ENCODE assay signal across 9 mouse cellular contexts in genomic region chr16:88289421-88290081, GRCm38 (mm10). TPM values are rescaled to one million over a fixed set of nuclear protein-coding genes. Genes with fewer than 3 reads are reported as not detected.
DNase-seq lines count a peak whose midpoint lies in the region; ATAC-seq lines count a peak whose summit lies in the region.
"Had no signal": no experiment of that assay in that cellular context is flagged by ENCODE, and none has a peak within 500 bp of the region (broad histone marks: within the 10 kb centered on the region; RNA-seq: fewer than 3 reads in every experiment).

No protein-coding gene starts in this region.

- WGBS in heart, embryonic 13.5 days: under 1% methylated on average over 40 of the region's 40 CpGs
- under 1% methylated on average over 40 of the region's 40 CpGs for WGBS in forebrain, embryonic 10.5 days
- under 1% methylated on average over 40 of the region's 40 CpGs for WGBS in limb, embryonic 13.5 days

- no peak overlapping the region for H3K27ac ChIP-seq in heart, embryonic 13.5 days (replicated peaks)
- H3K27ac ChIP-seq in forebrain, embryonic 10.5 days: peak overlapping the region; percentile 65
- no peak overlapping the region for H3K27ac ChIP-seq in limb, embryonic 13.5 days

- H3K4me1 ChIP-seq in heart, embryonic 13.5 days: peaks cover 14% of the 10 kb centered on the region
- peaks cover 15% of the 10 kb centered on the region for H3K4me1 ChIP-seq in forebrain, embryonic 10.5 days
- peaks cover 20% of the 10 kb centered on the region for H3K4me1 ChIP-seq in limb, embryonic 13.5 days

- H3K36me3 ChIP-seq in heart, embryonic 13.5 days: no peaks in the 10 kb centered on the region
- H3K36me3 ChIP-seq in forebrain, embryonic 10.5 days (replicated peaks): no peaks in the 10 kb centered on the region
- H3K36me3 ChIP-seq in limb, embryonic 13.5 days: no peaks in the 10 kb centered on the region

- DNase-seq in heart, postnatal 25 days (ENCODE audit: low spot score): no peak
- DNase-seq in ES-CJ7 (ENCODE audit: low read depth, low spot score): peak; percentile 23
- peak; percentile 52 for DNase-seq in forebrain, embryonic 10.5 days (ENCODE audit: extremely low spot score, low spot score)
- DNase-seq in right cerebral cortex, postnatal 14 days: peak; percentile 7
- DNase-seq in adrenal gland, adult 8-10 months: no peak
- DNase-seq in layer of hippocampus, adult 18-20 months (ENCODE audit: low spot score in 2 of 2): no peak

- H3K9me3 ChIP-seq in heart, embryonic 13.5 days: no peaks in the 10 kb centered on the region
- no peaks in the 10 kb centered on the region for H3K9me3 ChIP-seq in forebrain, embryonic 10.5 days
- H3K9me3 ChIP-seq in limb, embryonic 13.5 days: no peaks in the 10 kb centered on the region

- peak overlapping the region; percentile 51 for H3K4me3 ChIP-seq in heart, embryonic 13.5 days
- peak overlapping the region; percentile 61 for H3K4me3 ChIP-seq in forebrain, embryonic 10.5 days
- H3K4me3 ChIP-seq in limb, embryonic 13.5 days: peak overlapping the region; percentile 52

- H3K27me3 ChIP-seq in heart, embryonic 13.5 days (replicated peaks): peaks cover 62% of the 10 kb centered on the region
- peaks cover 71% of the 10 kb centered on the region for H3K27me3 ChIP-seq in forebrain, embryonic 10.5 days (ENCODE audit: poor library complexity, severe bottlenecking)
- peaks cover 44% of the 10 kb centered on the region for H3K27me3 ChIP-seq in limb, embryonic 13.5 days

- H3K9ac ChIP-seq in heart, embryonic 13.5 days: 0 out of 2 replicates have a peak overlapping the region, but pooled peaks have one; percentile 28
- peak overlapping the region; percentile 46 for H3K9ac ChIP-seq in limb, embryonic 13.5 days

- no peak for ATAC-seq in heart, embryonic 13.5 days (ENCODE audit: extremely low read depth, insufficient number of reproducible peaks, low FRiP score, low TSS enrichment)
- peak; percentile 48; the same call in 1 of the 2 replicates for ATAC-seq in limb, embryonic 13.5 days (ENCODE audit: low FRiP score, low read depth)

- intact Hi-C loops in heart, postnatal 25 days (cut with DNase I): no loop called here

- peak overlapping the region; percentile 88 for H3K4me2 ChIP-seq in heart, embryonic 13.5 days
- H3K4me2 ChIP-seq in limb, embryonic 13.5 days (replicated peaks): peak overlapping the region; percentile 96

RNA-seq across cellular contexts. Expression of gene Grik1, which starts 0.5 kb away (rescaled TPM):
- 0.25 and 0.49 TPM in 2 replicates for polyA plus RNA-seq in heart, embryonic 13.5 days (2015; fragmentation: Nextera tagmentation; extraction: Ambion mirVana)
- total RNA-seq in heart, postnatal 25 days (2021): not detected
- 0.80 and 1.0 TPM in 2 replicates for polyA plus RNA-seq in forebrain, embryonic 10.5 days (2016; fragmentation: Nextera tagmentation; extraction: Ambion mirVana)
- 1.9 and 2.2 TPM in 2 replicates for polyA plus RNA-seq in limb, embryonic 13.5 days (2015; fragmentation: Nextera tagmentation; extraction: Ambion mirVana)
- under 1 TPM in 1 of 4 experiments, not detected in 3; 0.16 TPM for total RNA-seq in adrenal gland, adult 8-10 months (2022)
- 10 to 100 TPM; 11.2 to 13.1 TPM for total RNA-seq in layer of hippocampus, adult 18-20 months (2021)
- total RNA-seq: hematopoietic stem cell, adult 5-6 weeks had no signal

Comparison
In these comparisons a context has a peak if more than half of its experiments do, and no peak if none do; other contexts are left out.
1. DNase-seq: peak in ES-CJ7 (single experiment), forebrain, embryonic 10.5 days (single experiment) and right cerebral cortex, postnatal 14 days (single experiment); none in heart, postnatal 25 days (single experiment), adrenal gland, adult 8-10 months (single experiment) and layer of hippocampus, adult 18-20 months (0 of 2).
2. RNA of gene Grik1, which starts 0.5 kb away (total RNA-seq): 11.2 to 13.1 TPM in layer of hippocampus, adult 18-20 months; 0.16 TPM in adrenal gland, adult 8-10 months and not detected in heart, postnatal 25 days; every median in the first group is over 10 times any median in the second.
3. Peak in every context shown above with its lines, with median percentiles within 50 percentile points of each other: H3K4me3 ChIP-seq.